Mouse (Mus musculus): ENCODE measurements around the gene Arhgap24. TPM values are rescaled to one million over a fixed set of nuclear protein-coding genes. Genes with fewer than 3 reads are reported as not detected.

The Arhgap24 gene
- polyA plus RNA-seq (2012; ENCODE audit: insufficient read depth, insufficient read length, missing spikeins), result 1.6 and 1.7 TPM in 2 replicates

- Histone ChIP-seq H3K27ac (ENCODE audit: insufficient read depth, low read depth, low read length) (peak within 1 kb of the TSS; percentile 78), H3K4me3 (ENCODE audit: insufficient read depth, low read length) (peak within 1 kb of the TSS; percentile 80)
These were observed at the start of gene Arhgap24 for GRCm38 (mm10) chr5:102481215-102482211. Gene Arhgap24 (plus strand): TSS chr5:102481391.

GRCm38 (mm10) chr5:102434182-102434581 lies 47.0 kb upstream of the Arhgap24 start:
- TF ChIP-seq POLR2A (IDR thresholded peaks at IDR 0.05; ENCODE audit: borderline replicate concordance, low read depth, low read length) (no peak), CTCF (IDR thresholded peaks at IDR 0.05; ENCODE audit: low read depth, low read length) (no peak)
- Histone ChIP-seq H3K4me1 (ENCODE audit: control insufficient read depth, insufficient read depth, low read length) (no peaks in the 10 kb centered on the region), H3K27ac (ENCODE audit: insufficient read depth, low read depth, low read length) (no peak overlapping the region), H3K4me3 (ENCODE audit: insufficient read depth, low read length) (no peak overlapping the region)

More at GRCm38 (mm10) chr5:102481215-102482211, at the start of gene Arhgap24:
- H3K4me1 ChIP-seq (ENCODE audit: control insufficient read depth, insufficient read depth, low read length), result peaks cover 22% of the 10 kb centered on the region
- TF ChIP-seq POLR2A (IDR thresholded peaks at IDR 0.05; ENCODE audit: borderline replicate concordance, low read depth, low read length), result no peak
- no peak for TF ChIP-seq CTCF (IDR thresholded peaks at IDR 0.05; ENCODE audit: low read depth, low read length)

- Histone ChIP-seq H3K4me1 (ENCODE audit: control insufficient read depth, insufficient read depth, low read length) (no peaks in the 10 kb centered on the region), H3K27ac (ENCODE audit: insufficient read depth, low read depth, low read length) (no peak overlapping the region), H3K4me3 (ENCODE audit: insufficient read depth, low read length) (no peak overlapping the region)
- TF ChIP-seq POLR2A (IDR thresholded peaks at IDR 0.05; ENCODE audit: borderline replicate concordance, low read depth, low read length) (no peak), CTCF (IDR thresholded peaks at IDR 0.05; ENCODE audit: low read depth, low read length) (no peak)
These were observed 44.6 kb upstream of the Arhgap24 start for GRCm38 (mm10) chr5:102436581-102436980.

- no peak overlapping the region for H3K27ac ChIP-seq (ENCODE audit: insufficient read depth, low read depth, low read length)
- H3K4me1 ChIP-seq (ENCODE audit: control insufficient read depth, insufficient read depth, low read length), result no peaks in the 10 kb centered on the region
- no peak for TF ChIP-seq CTCF (IDR thresholded peaks at IDR 0.05; ENCODE audit: low read depth, low read length)
- TF ChIP-seq POLR2A (IDR thresholded peaks at IDR 0.05; ENCODE audit: borderline replicate concordance, low read depth, low read length), result no peak
- H3K4me3 ChIP-seq (ENCODE audit: insufficient read depth, low read length), result no peak overlapping the region
These were observed 41.9 kb upstream of the Arhgap24 start for GRCm38 (mm10) chr5:102439119-102439877.

GRCm38 (mm10) chr5:102447436-102447835 lies 33.8 kb upstream of the Arhgap24 start:
- Histone ChIP-seq H3K4me3 (ENCODE audit: insufficient read depth, low read length) (no peak overlapping the region), H3K4me1 (ENCODE audit: control insufficient read depth, insufficient read depth, low read length) (peaks cover 9% of the 10 kb centered on the region), H3K27ac (ENCODE audit: insufficient read depth, low read depth, low read length) (no peak overlapping the region)
- TF ChIP-seq CTCF (IDR thresholded peaks at IDR 0.05; ENCODE audit: low read depth, low read length) (no peak), POLR2A (IDR thresholded peaks at IDR 0.05; ENCODE audit: borderline replicate concordance, low read depth, low read length) (no peak)

GRCm38 (mm10) chr5:102450897-102451296 lies 30.3 kb upstream of the Arhgap24 start:
- Histone ChIP-seq H3K4me1 (ENCODE audit: control insufficient read depth, insufficient read depth, low read length) (peaks cover 9% of the 10 kb centered on the region), H3K4me3 (ENCODE audit: insufficient read depth, low read length) (no peak overlapping the region), H3K27ac (ENCODE audit: insufficient read depth, low read depth, low read length) (no peak overlapping the region)
- TF ChIP-seq CTCF (IDR thresholded peaks at IDR 0.05; ENCODE audit: low read depth, low read length), result no peak
- TF ChIP-seq POLR2A (IDR thresholded peaks at IDR 0.05; ENCODE audit: borderline replicate concordance, low read depth, low read length), result no peak

GRCm38 (mm10) chr5:102452079-102452797 lies 29.0 kb upstream of the Arhgap24 start:
- Histone ChIP-seq H3K4me1 (ENCODE audit: control insufficient read depth, insufficient read depth, low read length) (peaks cover 9% of the 10 kb centered on the region), H3K27ac (ENCODE audit: insufficient read depth, low read depth, low read length) (no peak overlapping the region), H3K4me3 (ENCODE audit: insufficient read depth, low read length) (no peak overlapping the region)
- TF ChIP-seq CTCF (IDR thresholded peaks at IDR 0.05; ENCODE audit: low read depth, low read length) (no peak), POLR2A (IDR thresholded peaks at IDR 0.05; ENCODE audit: borderline replicate concordance, low read depth, low read length) (no peak)

- TF ChIP-seq CTCF (IDR thresholded peaks at IDR 0.05; ENCODE audit: low read depth, low read length), result no peak
- no peak for TF ChIP-seq POLR2A (IDR thresholded peaks at IDR 0.05; ENCODE audit: borderline replicate concordance, low read depth, low read length)
- H3K4me1 ChIP-seq (ENCODE audit: control insufficient read depth, insufficient read depth, low read length), result peaks cover 9% of the 10 kb centered on the region
- H3K4me3 ChIP-seq (ENCODE audit: insufficient read depth, low read length), result no peak overlapping the region
- no peak overlapping the region for H3K27ac ChIP-seq (ENCODE audit: insufficient read depth, low read depth, low read length)
These were observed 27.9 kb upstream of the Arhgap24 start for GRCm38 (mm10) chr5:102453324-102453723.

- Histone ChIP-seq H3K4me1 (ENCODE audit: control insufficient read depth, insufficient read depth, low read length) (peaks cover 8% of the 10 kb centered on the region), H3K4me3 (ENCODE audit: insufficient read depth, low read length) (no peak overlapping the region), H3K27ac (ENCODE audit: insufficient read depth, low read depth, low read length) (no peak overlapping the region)
- TF ChIP-seq POLR2A (IDR thresholded peaks at IDR 0.05; ENCODE audit: borderline replicate concordance, low read depth, low read length) (no peak), CTCF (IDR thresholded peaks at IDR 0.05; ENCODE audit: low read depth, low read length) (no peak)
These were observed 25.9 kb upstream of the Arhgap24 start for GRCm38 (mm10) chr5:102455247-102455646.
